Mouse (Mus musculus) lung, adult 2 months (tissue): Measurements from ENCODE around the gene Glis2.

ENCODE experiments used
- CTCF ChIP-seq: fragments of 200-500 bp; IDR thresholded peaks from 2 replicates; pipeline ENCODE4 v1.5.1; 2011; ENCODE audit warnings: mild to moderate bottlenecking, low read length, control low read depth; ENCODE audit not compliant: insufficient read depth
- POLR2A ChIP-seq: fragments of 200-500 bp; IDR thresholded peaks from 2 replicates; pipeline ENCODE4 v1.6.1; 2011; ENCODE audit warnings: low read depth, mild to moderate bottlenecking, control low read depth, low read length, borderline replicate concordance; ENCODE audit errors: extremely low read depth

DNA sequence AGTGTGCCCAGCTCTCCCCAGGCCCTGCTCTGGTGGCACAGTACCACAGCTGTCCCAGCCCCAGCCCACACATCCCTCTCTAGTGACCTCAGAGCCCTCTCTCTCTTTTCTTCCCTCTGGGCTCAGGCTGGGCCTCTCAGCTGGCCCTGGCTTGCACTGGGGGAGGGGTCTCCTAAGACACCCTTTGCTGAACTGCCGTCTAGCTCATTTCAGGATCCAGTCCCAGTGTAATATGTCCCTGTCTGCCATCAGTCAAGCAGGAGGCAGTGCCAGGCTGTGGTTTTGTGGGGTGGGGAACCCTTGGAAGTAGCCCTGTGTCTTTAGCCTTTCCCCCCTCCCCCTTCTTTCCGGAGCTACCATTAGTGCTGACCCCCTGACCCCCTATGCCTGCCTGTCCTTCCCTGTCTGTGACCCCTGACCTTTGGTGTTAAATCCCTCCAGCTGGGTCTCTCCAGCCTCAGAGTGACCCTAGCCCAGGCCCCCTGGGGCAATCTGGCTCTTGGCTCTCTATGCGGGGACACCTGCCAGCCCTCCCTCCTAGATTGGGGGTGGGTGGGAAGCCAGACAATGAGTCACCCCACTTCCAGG lies 1.7 kb downstream of the Glis2 start:
- TF ChIP-seq POLR2A (no peak), CTCF (no peak)
